Mouse (Mus musculus): Measurements from ENCODE around the gene Taf5l. TPM values are rescaled to one million over a fixed set of nuclear protein-coding genes. Genes with fewer than 3 reads are reported as not detected.
"Not testable (repeated sequence)": the region's sequence is repeated elsewhere in the genome, so short reads cannot be mapped to it uniquely, and the experiment has no call there.

Taf5l gene
- polyA plus RNA-seq, 1 experiment from 2014 or later, result 40.6 TPM

GRCm38 (mm10) chr8:123981674-123982073 is 39.5 kb downstream of the Taf5l start:
- peak overlapping the region; percentile 12; the same call in 1 of the 2 replicates for H3K9ac ChIP-seq
- no peaks in the 10 kb centered on the region for H3K9me3 ChIP-seq
- 33% methylated on average over 4 of the region's 4 CpGs for WGBS

DNA sequence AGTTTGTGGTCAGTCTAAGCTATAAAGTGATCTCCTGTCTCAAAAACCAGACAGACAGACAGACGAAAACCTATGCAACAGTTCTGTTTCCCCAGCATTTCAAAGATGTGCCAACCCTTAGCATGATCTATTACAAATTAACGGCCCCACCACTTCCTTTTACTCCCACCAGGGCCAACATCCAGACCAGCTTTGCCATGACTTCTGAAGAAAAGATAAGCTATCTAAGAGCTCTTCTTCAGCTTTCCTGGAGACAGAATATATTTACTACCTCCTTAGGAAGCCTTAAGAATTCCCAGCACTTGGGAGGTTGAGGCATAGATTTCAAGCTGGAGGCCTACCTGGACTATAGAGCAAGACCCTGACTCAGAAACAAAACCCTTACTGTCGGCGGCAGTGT is 41.0 kb downstream of the Taf5l start:
- no peak for ATAC-seq (ENCODE audit: insufficient read depth, low FRiP score, low read depth)
- Histone ChIP-seq H3K4me1 (peaks cover 23% of the 10 kb centered on the region), H3K27ac (no peak overlapping the region), H3K9ac (no peak overlapping the region), H3K4me2 (no peak overlapping the region), H3K27me3 (replicated peaks) (no peaks in the 10 kb centered on the region), H3K4me3 (replicated peaks) (no peak overlapping the region), H3K9me3 (no peaks in the 10 kb centered on the region), H3K36me3 (no peaks in the 10 kb centered on the region)
- WGBS, result 71% methylated on average over 4 of the region's 4 CpGs

More at GRCm38 (mm10) chr8:123981674-123982073, 39.5 kb downstream of the Taf5l start:
- Histone ChIP-seq H3K4me2 (peak overlapping the region; percentile 93), H3K36me3 (no peaks in the 10 kb centered on the region), H3K4me3 (replicated peaks) (peak overlapping the region; percentile 83), H3K27me3 (replicated peaks) (no peaks in the 10 kb centered on the region), H3K4me1 (peaks cover 23% of the 10 kb centered on the region), H3K27ac (no peak overlapping the region)
- no peak for ATAC-seq (ENCODE audit: insufficient read depth, low FRiP score, low read depth)

GRCm38 (mm10) chr8:123978926-123979325 is 42.3 kb downstream of the Taf5l start:
- Histone ChIP-seq H3K4me2 (peak overlapping the region; percentile 19; the same call in 1 of the 2 replicates), H3K27me3 (replicated peaks) (no peaks in the 10 kb centered on the region), H3K4me3 (replicated peaks) (no peak overlapping the region), H3K9ac (no peak overlapping the region), H3K4me1 (peaks cover 23% of the 10 kb centered on the region), H3K36me3 (no peaks in the 10 kb centered on the region), H3K27ac (peak overlapping the region; percentile 31), H3K9me3 (no peaks in the 10 kb centered on the region)
- peak; percentile 83 for ATAC-seq (ENCODE audit: insufficient read depth, low FRiP score, low read depth)
- 59% methylated on average over 8 of the region's 8 CpGs for WGBS

DNA sequence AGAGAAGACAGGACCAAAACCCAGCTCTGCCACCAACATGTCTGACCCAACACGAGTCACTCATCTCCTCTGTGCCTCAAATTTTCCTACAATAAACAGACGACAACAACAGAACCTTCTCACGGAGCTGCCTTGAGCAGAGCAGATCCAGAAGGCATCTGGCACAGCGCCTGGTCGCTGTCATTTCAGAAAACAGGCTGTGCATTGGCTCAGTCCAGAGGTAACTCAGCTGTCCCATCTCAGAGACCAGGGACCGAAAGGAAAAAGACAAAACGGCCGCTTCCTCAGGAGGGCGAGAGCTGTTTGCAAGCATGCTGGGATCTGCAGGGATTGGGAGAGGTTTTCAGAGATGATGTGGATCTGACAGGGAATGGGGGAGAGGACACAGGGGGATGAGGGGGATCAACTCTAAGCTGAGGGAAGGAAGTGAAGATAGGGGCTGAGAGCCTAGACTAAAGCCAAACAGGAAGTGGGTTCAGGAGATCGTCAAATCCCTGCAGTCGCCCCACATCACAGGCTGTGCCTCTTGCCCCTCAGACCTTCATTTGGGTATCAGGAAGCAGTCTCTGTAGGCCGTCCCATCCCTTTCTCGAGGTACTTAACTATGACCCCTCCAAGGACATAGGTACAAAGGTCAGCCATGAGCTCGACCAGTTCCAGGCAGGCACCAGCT is 42.9 kb downstream of the Taf5l start:
- Histone ChIP-seq H3K27me3 (replicated peaks) (no peaks in the 10 kb centered on the region), H3K9me3 (no peaks in the 10 kb centered on the region), H3K27ac (peak overlapping the region; percentile 31), H3K4me2 (peak overlapping the region; percentile 19; the same call in 1 of the 2 replicates), H3K9ac (no peak overlapping the region), H3K4me1 (peaks cover 23% of the 10 kb centered on the region), H3K4me3 (replicated peaks) (no peak overlapping the region), H3K36me3 (no peaks in the 10 kb centered on the region)
- WGBS, result 27% methylated on average over 14 of the region's 14 CpGs
- no peak for ATAC-seq (ENCODE audit: insufficient read depth, low FRiP score, low read depth)

DNA sequence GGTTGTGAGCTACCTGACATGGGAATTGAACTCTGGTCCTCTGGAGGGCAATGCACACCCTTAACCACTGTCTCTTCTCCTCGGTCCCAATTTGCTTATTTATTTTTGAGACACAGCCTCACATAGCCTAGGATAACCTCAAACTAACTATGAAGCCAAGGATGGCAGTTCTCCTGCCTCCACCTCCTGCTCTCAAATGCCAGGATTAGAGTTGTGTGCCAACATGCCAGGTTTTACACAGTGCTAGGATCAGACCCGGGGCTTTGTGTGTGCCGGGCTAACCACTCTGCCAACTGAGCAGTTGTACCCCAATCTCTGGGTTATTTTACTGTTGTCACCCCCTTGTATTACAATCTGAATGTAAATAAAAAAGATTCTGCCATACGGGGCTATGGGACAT is 43.7 kb downstream of the Taf5l start:
- H3K27ac ChIP-seq, result no peak overlapping the region

DNA sequence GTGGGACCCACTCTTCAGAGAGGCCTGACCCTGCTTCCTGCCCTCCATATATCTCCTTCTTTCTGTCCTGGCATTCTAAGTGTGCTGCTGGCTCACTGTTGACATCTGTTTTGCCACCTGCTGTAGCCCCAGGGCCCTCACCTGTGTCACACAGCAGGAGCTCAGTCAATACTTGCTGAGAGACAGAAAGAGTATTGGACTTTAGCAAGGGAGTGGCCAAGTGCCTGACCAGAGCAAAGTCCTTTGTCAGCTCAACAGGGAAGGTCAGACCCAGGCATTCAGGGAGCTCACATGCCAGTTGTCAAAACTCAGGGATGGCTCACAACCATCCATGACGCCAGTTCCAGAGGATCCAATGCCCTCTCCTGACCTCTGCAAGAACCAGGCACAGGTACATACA is 47.7 kb downstream of the Taf5l start:
- H3K27me3 ChIP-seq (replicated peaks), result no peaks in the 10 kb centered on the region
- peaks cover 5% of the 10 kb centered on the region; the same call in 1 of the 2 replicates for H3K4me1 ChIP-seq
- no peaks in the 10 kb centered on the region for H3K36me3 ChIP-seq
- no peak overlapping the region for H3K9ac ChIP-seq
- no peaks in the 10 kb centered on the region for H3K9me3 ChIP-seq
- WGBS, result 66% methylated on average over 1 of the region's 1 CpGs
- no peak overlapping the region for H3K4me2 ChIP-seq
- no peak overlapping the region for H3K27ac ChIP-seq
- ATAC-seq (ENCODE audit: insufficient read depth, low FRiP score, low read depth), result peak; percentile 48; the same call in 1 of the 2 replicates
- H3K4me3 ChIP-seq (replicated peaks), result no peak overlapping the region

More for the DNA sequence above, 43.7 kb downstream of the Taf5l start:
- ATAC-seq (ENCODE audit: insufficient read depth, low FRiP score, low read depth), result no peak
- no peak overlapping the region for H3K9ac ChIP-seq
- H3K4me1 ChIP-seq, result peaks cover 21% of the 10 kb centered on the region
- no peak overlapping the region for H3K4me2 ChIP-seq
- H3K9me3 ChIP-seq, result no peaks in the 10 kb centered on the region
- 76% methylated on average over 4 of the region's 4 CpGs for WGBS
- no peaks in the 10 kb centered on the region for H3K27me3 ChIP-seq (replicated peaks)
- H3K4me3 ChIP-seq (replicated peaks), result no peak overlapping the region
- no peaks in the 10 kb centered on the region for H3K36me3 ChIP-seq

GRCm38 (mm10) chr8:123966896-123967295 is 54.3 kb downstream of the Taf5l start:
- peaks cover 23% of the 10 kb centered on the region for H3K36me3 ChIP-seq
- no peak overlapping the region for H3K4me3 ChIP-seq (replicated peaks)
- H3K9me3 ChIP-seq, result no peaks in the 10 kb centered on the region
- H3K4me1 ChIP-seq, result no peaks in the 10 kb centered on the region
- ATAC-seq (ENCODE audit: insufficient read depth, low FRiP score, low read depth), result no peak
- H3K27me3 ChIP-seq (replicated peaks), result no peaks in the 10 kb centered on the region
- H3K9ac ChIP-seq, result no peak overlapping the region
- 66% methylated on average over 2 of the region's 2 CpGs for WGBS
- no peak overlapping the region for H3K4me2 ChIP-seq
- H3K27ac ChIP-seq, result no peak overlapping the region

GRCm38 (mm10) chr8:123961371-123961770 is 59.8 kb downstream of the Taf5l start:
- Histone ChIP-seq H3K27ac (no peak overlapping the region), H3K36me3 (peaks cover 27% of the 10 kb centered on the region), H3K4me2 (no peak overlapping the region), H3K9ac (no peak overlapping the region), H3K9me3 (no peaks in the 10 kb centered on the region), H3K4me1 (no peaks in the 10 kb centered on the region), H3K27me3 (replicated peaks) (no peaks in the 10 kb centered on the region), H3K4me3 (replicated peaks) (no peak overlapping the region)
- 79% methylated on average over 1 of the region's 1 CpGs for WGBS
- ATAC-seq (ENCODE audit: insufficient read depth, low FRiP score, low read depth), result no peak

DNA sequence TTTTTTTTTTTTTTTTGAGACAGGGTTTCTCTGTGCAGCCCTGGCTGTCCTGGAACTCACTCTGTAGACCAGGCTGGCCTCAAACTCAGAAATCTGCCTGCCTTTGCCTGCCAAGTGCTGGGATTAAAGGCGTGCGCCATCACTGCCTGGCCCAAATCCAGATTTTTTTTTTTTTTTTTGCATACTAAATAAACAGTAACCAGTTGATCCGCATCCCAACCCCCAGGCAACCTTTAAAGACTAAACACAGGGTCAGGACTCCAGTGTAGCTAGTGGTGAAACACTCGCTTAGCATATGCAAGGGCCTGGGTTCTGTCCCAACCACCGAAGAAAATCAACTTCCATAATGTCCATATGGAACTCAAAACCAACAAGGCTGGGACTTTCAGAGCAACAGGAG is 60.6 kb downstream of the Taf5l start:
- not testable (repeated sequence) for H3K27ac ChIP-seq; H3K4me3 ChIP-seq (replicated peaks); H3K4me1 ChIP-seq; H3K27me3 ChIP-seq (replicated peaks); H3K9ac ChIP-seq; H3K4me2 ChIP-seq; ATAC-seq (ENCODE audit: insufficient read depth, low FRiP score, low read depth); H3K9me3 ChIP-seq
- WGBS, result 77% methylated on average over 5 of the region's 5 CpGs
- peaks cover 25% of the 10 kb centered on the region for H3K36me3 ChIP-seq

DNA sequence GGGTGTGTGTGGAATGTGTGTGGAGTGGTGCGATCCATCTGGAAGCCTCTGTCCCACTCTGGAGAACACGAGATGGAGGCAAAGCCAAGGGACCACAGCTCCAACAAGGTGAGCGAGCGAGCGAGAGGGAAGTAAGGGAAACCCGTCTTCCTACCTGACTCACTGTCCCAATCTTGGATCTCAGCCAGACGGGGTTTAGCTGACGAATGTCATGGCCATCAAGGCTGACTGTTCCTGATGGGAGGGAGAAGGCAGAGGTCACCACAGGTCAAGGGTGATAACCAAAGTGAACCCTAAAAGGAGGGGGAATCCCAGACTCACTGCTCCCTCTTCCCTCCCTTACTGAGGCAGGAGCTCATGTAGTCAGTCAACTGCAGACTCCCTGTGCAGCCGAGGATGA is 61.1 kb downstream of the Taf5l start:
- ATAC-seq (ENCODE audit: insufficient read depth, low FRiP score, low read depth), result no peak; the same call in 1 of the 2 replicates
- Histone ChIP-seq H3K27ac (no peak overlapping the region), H3K4me2 (no peak overlapping the region), H3K4me1 (no peaks in the 10 kb centered on the region), H3K9ac (no peak overlapping the region), H3K4me3 (replicated peaks) (no peak overlapping the region), H3K36me3 (peaks cover 25% of the 10 kb centered on the region), H3K9me3 (no peaks in the 10 kb centered on the region), H3K27me3 (replicated peaks) (no peaks in the 10 kb centered on the region)
- 86% methylated on average over 9 of the region's 9 CpGs for WGBS

GRCm38 (mm10) chr8:123959473-123959872 is 61.7 kb downstream of the Taf5l start:
- no peaks in the 10 kb centered on the region for H3K27me3 ChIP-seq (replicated peaks)

GRCm38 (mm10) chr8:123958130-123958529 is 63.1 kb downstream of the Taf5l start:
- Histone ChIP-seq H3K9ac (no peak overlapping the region), H3K4me1 (no peaks in the 10 kb centered on the region), H3K4me2 (no peak overlapping the region), H3K9me3 (no peaks in the 10 kb centered on the region), H3K36me3 (peaks cover 23% of the 10 kb centered on the region; the same call in 1 of the 2 replicates), H3K27ac (no peak overlapping the region), H3K4me3 (replicated peaks) (no peak overlapping the region), H3K27me3 (replicated peaks) (no peaks in the 10 kb centered on the region)
- no peak for ATAC-seq (ENCODE audit: insufficient read depth, low FRiP score, low read depth)
- WGBS, result 78% methylated on average over 17 of the region's 17 CpGs

More at GRCm38 (mm10) chr8:123959473-123959872, 61.7 kb downstream of the Taf5l start:
- H3K4me3 ChIP-seq (replicated peaks), result no peak overlapping the region
- WGBS, result 95% methylated on average over 6 of the region's 6 CpGs
- no peak for ATAC-seq (ENCODE audit: insufficient read depth, low FRiP score, low read depth)
- H3K4me1 ChIP-seq, result no peaks in the 10 kb centered on the region
- H3K9me3 ChIP-seq, result no peaks in the 10 kb centered on the region
- no peak overlapping the region for H3K9ac ChIP-seq
- no peak overlapping the region for H3K27ac ChIP-seq
- no peak overlapping the region for H3K4me2 ChIP-seq
- peaks cover 22% of the 10 kb centered on the region; the same call in 1 of the 2 replicates for H3K36me3 ChIP-seq

All from stomach, embryonic 15.5 days (tissue).